Comparison of ENCODE assay signal across 9 mouse cellular contexts in genomic region chr12:39665448-39665847, GRCm38 (mm10).
A peak's percentile ranks its signal among the peaks of the same experiment; 100 is the strongest.
DNase-seq lines count a peak whose midpoint lies in the region; ATAC-seq lines count a peak whose summit lies in the region.
"Had no signal": no experiment of that assay in that cellular context is flagged by ENCODE, and none has a peak within 500 bp of the region (broad histone marks: within the 10 kb centered on the region; RNA-seq: fewer than 3 reads in every experiment).

No protein-coding gene starts in this region.

- DNase-seq in CD4-positive, CD25-positive, alpha-beta regulatory T cell, adult 2 months (ENCODE audit: low read depth, low spot score): peak; percentile 69
- peak; percentile 42 to 83 for DNase-seq in adrenal gland, adult (ENCODE audit: inconsistent age in 2 of 2, low spot score in 1 of 2)
- DNase-seq in embryo, embryonic 10.5 days (ENCODE audit: low spot score): peak; percentile 84
- DNase-seq in gastrocnemius, postnatal 4 days (ENCODE audit: low spot score in 2 of 2): peak; percentile 16 to 41
- peak; percentile 32 to 69 for DNase-seq in kidney, adult 8-10 months
- DNase-seq in limb, embryonic 11.5 days (ENCODE audit: low spot score): peak; percentile 76
- peak; percentile 43 for DNase-seq in neural tube, embryonic 10.5 days (ENCODE audit: extremely low spot score, low spot score)
- peak; percentile 20 for DNase-seq in thymus, postnatal 0 days (ENCODE audit: low spot score)

- no peak overlapping the region for H3K27ac ChIP-seq in limb, embryonic 11.5 days (replicated peaks; ENCODE audit: low read depth, low read length)
- H3K27ac ChIP-seq: heart, embryonic 13.5 days had no signal

- H3K9ac ChIP-seq in limb, embryonic 11.5 days (ENCODE audit: low read length): no peak overlapping the region
- H3K9ac ChIP-seq: heart, embryonic 13.5 days had no signal

- no peaks in the 10 kb centered on the region for H3K9me3 ChIP-seq in limb, embryonic 11.5 days (ENCODE audit: control insufficient read depth, low read length)
- H3K9me3 ChIP-seq: heart, embryonic 13.5 days had no signal

- H3K36me3 ChIP-seq in limb, embryonic 11.5 days (ENCODE audit: control insufficient read depth, insufficient read depth, low read length): no peaks in the 10 kb centered on the region
- H3K36me3 ChIP-seq: heart, embryonic 13.5 days had no signal

- H3K4me2 ChIP-seq in limb, embryonic 11.5 days (ENCODE audit: low read depth, severe bottlenecking): no peak overlapping the region
- H3K4me2 ChIP-seq: heart, embryonic 13.5 days had no signal

- no peaks in the 10 kb centered on the region for H3K27me3 ChIP-seq in limb, embryonic 11.5 days (ENCODE audit: control insufficient read depth, insufficient read depth, low read length)
- H3K27me3 ChIP-seq: heart, embryonic 13.5 days had no signal

- H3K4me1 ChIP-seq in limb, embryonic 11.5 days (ENCODE audit: control insufficient read depth, insufficient read depth, low read length): no peaks in the 10 kb centered on the region
- H3K4me1 ChIP-seq: heart, embryonic 13.5 days had no signal

- WGBS in limb, embryonic 11.5 days: 21% methylated on average over 4 of the region's 4 CpGs

- ATAC-seq in limb, embryonic 11.5 days (ENCODE audit: insufficient number of reproducible peaks, low FRiP score, low TSS enrichment, low read depth): no peak

- H3K4me3 ChIP-seq in limb, embryonic 11.5 days (ENCODE audit: low read depth, low read length): no peak overlapping the region
- H3K4me3 ChIP-seq: heart, embryonic 13.5 days had no signal

Comparison
In these comparisons a context has a peak if more than half of its experiments do, and no peak if none do; other contexts are left out.
1. DNase-seq: peak in every context shown above with its lines; median percentile 84 in embryo, embryonic 10.5 days; 76 in limb, embryonic 11.5 days; 69 in CD4-positive, CD25-positive, alpha-beta regulatory T cell, adult 2 months; 62 in adrenal gland, adult; 50 in kidney, adult 8-10 months; 43 in neural tube, embryonic 10.5 days; 28 in gastrocnemius, postnatal 4 days; 20 in thymus, postnatal 0 days.